10 mouse cellular contexts compared by ENCODE assay signal in the genomic region with DNA sequence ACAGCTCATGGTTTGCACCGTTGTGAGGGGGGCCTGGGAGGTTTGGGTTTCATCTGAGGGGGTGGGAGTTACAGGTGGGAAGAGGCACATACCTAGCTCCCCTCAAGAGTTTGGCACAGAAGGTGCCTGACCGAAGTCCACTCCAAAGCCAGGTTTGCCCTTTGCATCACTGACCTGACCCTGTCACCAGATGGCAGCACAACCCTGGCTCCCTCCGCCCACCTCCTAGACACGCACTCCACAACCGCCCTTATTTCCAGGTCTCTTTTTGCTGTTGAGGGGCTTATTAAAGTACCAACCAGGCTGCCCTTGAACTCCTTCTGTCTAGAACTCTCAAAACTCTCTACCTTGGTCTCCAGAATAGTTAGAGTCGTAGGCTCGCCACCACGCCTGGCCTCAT. TPM values are rescaled to one million over a fixed set of nuclear protein-coding genes. Genes with fewer than 3 reads are reported as not detected.
DNase-seq lines count a peak whose midpoint lies in the region; ATAC-seq and TF ChIP-seq lines count a peak whose summit lies in the region.
"Had no signal": no experiment of that assay in that cellular context is flagged by ENCODE, and none has a peak within 500 bp of the region (broad histone marks: within the 10 kb centered on the region; RNA-seq: fewer than 3 reads in every experiment).

No protein-coding gene starts in this region.

- ATAC-seq in inflammation-experienced regulatory T-cells, adult 6 months, result peak; percentile 64
- ATAC-seq in lung, embryonic 16.5 days (ENCODE audit: low read depth), result peak; percentile 39; the same call in 1 of the 2 replicates
- peak; percentile 40 for ATAC-seq in stomach, postnatal 0 days (ENCODE audit: low FRiP score, low TSS enrichment)

- no peak for TF ChIP-seq EP300 in stomach, postnatal 0 days (optimal IDR thresholded peaks at IDR 0.05)

- 38% methylated on average over 8 of the region's 8 CpGs for WGBS in thymus, adult 2 months
- 39% methylated on average over 8 of the region's 8 CpGs for WGBS in lung, embryonic 16.5 days
- WGBS in stomach, postnatal 0 days, result 41% methylated on average over 8 of the region's 8 CpGs

- no peaks in the 10 kb centered on the region for H3K4me1 ChIP-seq in thymus, adult 2 months (replicated peaks; ENCODE audit: control insufficient read depth, insufficient read depth, low read length)
- no peaks in the 10 kb centered on the region for H3K4me1 ChIP-seq in lung, embryonic 16.5 days (replicated peaks; ENCODE audit: control insufficient read depth, insufficient read depth, low read length)
- H3K4me1 ChIP-seq in stomach, postnatal 0 days (replicated peaks; ENCODE audit: control insufficient read depth, insufficient read depth), result no peaks in the 10 kb centered on the region
- H3K4me1 ChIP-seq: neural tube, embryonic 12.5 days had no signal

- peak; percentile 50 to 57 for DNase-seq in adrenal gland, adult 18-20 months (ENCODE audit: low spot score in 2 of 2)
- no peak for DNase-seq in adrenal gland, adult 8-10 months
- peak; percentile 55 for DNase-seq in thymus, adult 2 months
- DNase-seq in thymus, adult 18-20 months, result no peak
- peak; percentile 75 for DNase-seq in stomach, postnatal 0 days (ENCODE audit: low spot score)
- DNase-seq in cerebellum, postnatal 36 days, result no peak

- H3K4me2 ChIP-seq in lung, embryonic 16.5 days (ENCODE audit: low read depth, low read length), result no peak overlapping the region
- no peak overlapping the region for H3K4me2 ChIP-seq in stomach, postnatal 0 days (replicated peaks; ENCODE audit: low read depth)
- H3K4me2 ChIP-seq: neural tube, embryonic 12.5 days had no signal

- H3K9me3 ChIP-seq in lung, embryonic 16.5 days (ENCODE audit: control insufficient read depth, low read length), result peaks cover 3% of the 10 kb centered on the region; the same call in 1 of the 2 replicates
- no peaks in the 10 kb centered on the region for H3K9me3 ChIP-seq in stomach, postnatal 0 days (ENCODE audit: control insufficient read depth, low read length)
- H3K9me3 ChIP-seq: neural tube, embryonic 12.5 days had no signal

- no peak overlapping the region for H3K27ac ChIP-seq in thymus, adult 2 months (ENCODE audit: control insufficient read depth, insufficient read depth, low read length)
- no peak overlapping the region for H3K27ac ChIP-seq in lung, embryonic 16.5 days (ENCODE audit: low read length)
- no peak overlapping the region for H3K27ac ChIP-seq in stomach, postnatal 0 days (replicated peaks)
- H3K27ac ChIP-seq: neural tube, embryonic 12.5 days had no signal

- peaks cover 12% of the 10 kb centered on the region; the same call in 1 of the 2 replicates for H3K36me3 ChIP-seq in thymus, adult 2 months (ENCODE audit: control insufficient read depth, insufficient read depth, low read length)
- peaks cover 13% of the 10 kb centered on the region; the same call in 1 of the 2 replicates for H3K36me3 ChIP-seq in lung, embryonic 16.5 days (ENCODE audit: control insufficient read depth, insufficient read depth, low read length)
- H3K36me3 ChIP-seq in stomach, postnatal 0 days (ENCODE audit: control insufficient read depth, insufficient read depth, low read length), result peaks cover 3% of the 10 kb centered on the region; the same call in 1 of the 2 replicates

- peak; percentile 55; the same call in 1 of the 2 replicates for TF ChIP-seq CTCF in thymus, adult 2 months (IDR thresholded peaks at IDR 0.05; ENCODE audit: borderline replicate concordance, control insufficient read depth, extremely low read depth, insufficient read depth, low read length, poor library complexity)
- peak; percentile 80 for TF ChIP-seq CTCF in stomach, postnatal 0 days (IDR thresholded peaks at IDR 0.05; ENCODE audit: low read depth)

- no peaks in the 10 kb centered on the region for H3K27me3 ChIP-seq in thymus, adult 2 months (ENCODE audit: control insufficient read depth, insufficient read depth, low read length)
- H3K27me3 ChIP-seq in lung, embryonic 16.5 days (ENCODE audit: control insufficient read depth, insufficient read depth, low read depth, low read length), result no peaks in the 10 kb centered on the region
- H3K27me3 ChIP-seq in stomach, postnatal 0 days (ENCODE audit: control insufficient read depth, insufficient read depth, low read length), result no peaks in the 10 kb centered on the region
- H3K27me3 ChIP-seq: neural tube, embryonic 12.5 days had no signal

- no peak overlapping the region for H3K4me3 ChIP-seq in thymus, adult 2 months (ENCODE audit: control insufficient read depth, insufficient read depth, low read length)
- H3K4me3 ChIP-seq in lung, embryonic 16.5 days (ENCODE audit: low read length), result no peak overlapping the region
- no peak overlapping the region for H3K4me3 ChIP-seq in stomach, postnatal 0 days (ENCODE audit: low read depth, low read length)
- H3K4me3 ChIP-seq: erythroblast, embryonic 14.5 days; neural tube, embryonic 12.5 days had no signal

- TF ChIP-seq POLR2A in thymus, adult 2 months (IDR thresholded peaks at IDR 0.05; ENCODE audit: control insufficient read depth, extremely low read depth, insufficient read depth, low read length, poor library complexity), result no peak

- H3K9ac ChIP-seq in lung, embryonic 16.5 days (ENCODE audit: low read length), result no peak overlapping the region
- no peak overlapping the region for H3K9ac ChIP-seq in stomach, postnatal 0 days (ENCODE audit: low read length)
- H3K9ac ChIP-seq: neural tube, embryonic 12.5 days had no signal

RNA-seq across cellular contexts. Expression of gene Ube2v1, which starts 9.4 kb away (rescaled TPM):
- total RNA-seq in adrenal gland, adult 18-20 months (2021), result 100 to 1,000 TPM; 184 to 195 TPM
- total RNA-seq in adrenal gland, adult 8-10 months (2022), result 100 to 1,000 TPM; 175 to 197 (median 191) TPM
- polyA plus RNA-seq in thymus, adult 2 months (2012; rRNA removed), result 161 and 174 TPM in 2 replicates
- 100 to 1,000 TPM; 370 to 426 (median 380) TPM for polyA plus RNA-seq in inflammation-experienced regulatory T-cells, adult 6 months (2017; shearing (Covaris generic))
- 263 and 285 TPM in 2 replicates for polyA plus RNA-seq in lung, embryonic 16.5 days (2015; fragmentation: Nextera tagmentation; extraction: Ambion mirVana)
- polyA plus RNA-seq in stomach, postnatal 0 days (2015; fragmentation: Nextera tagmentation; extraction: Ambion mirVana), result 234 and 253 TPM in 2 replicates

RNA-seq across cellular contexts. Expression of gene Gm20431, which starts 20.0 kb away (rescaled TPM):
- 10 to 100 TPM; 11.6 to 15.2 TPM for total RNA-seq in adrenal gland, adult 18-20 months (2021)
- 10 to 100 TPM; 19.9 to 23.9 (median 22.1) TPM for total RNA-seq in adrenal gland, adult 8-10 months (2022)
- 9.5 and 15.3 TPM in 2 replicates for polyA plus RNA-seq in thymus, adult 2 months (2012; rRNA removed)
- not detected for polyA plus RNA-seq in inflammation-experienced regulatory T-cells, adult 6 months (2017; shearing (Covaris generic))
- 5.6 and 8.4 TPM in 2 replicates for polyA plus RNA-seq in lung, embryonic 16.5 days (2015; fragmentation: Nextera tagmentation; extraction: Ambion mirVana)
- polyA plus RNA-seq in stomach, postnatal 0 days (2015; fragmentation: Nextera tagmentation; extraction: Ambion mirVana), result 13.4 and 14.1 TPM in 2 replicates
- polyA plus RNA-seq: erythroblast, embryonic 14.5 days had no signal

RNA-seq across cellular contexts. Expression of gene Cebpb, which starts 47.4 kb away (rescaled TPM):
- 100 to 1,000 TPM; 433 to 502 TPM for total RNA-seq in adrenal gland, adult 18-20 months (2021)
- total RNA-seq in adrenal gland, adult 8-10 months (2022), result 100 to 1,000 TPM in 3 of 4 experiments, 10 to 100 TPM in 1; 91.8 to 623 (median 239) TPM
- polyA plus RNA-seq in thymus, adult 2 months (2012; rRNA removed), result 69.6 and 135 TPM in 2 replicates
- polyA plus RNA-seq in inflammation-experienced regulatory T-cells, adult 6 months (2017; shearing (Covaris generic)), result 1 to 10 TPM in 2 of 3 experiments, under 1 TPM in 1; 0.65 to 3.2 (median 2.1) TPM
- 2.4 and 4.1 TPM in 2 replicates for polyA plus RNA-seq in lung, embryonic 16.5 days (2015; fragmentation: Nextera tagmentation; extraction: Ambion mirVana)
- 55.0 and 60.2 TPM in 2 replicates for polyA plus RNA-seq in stomach, postnatal 0 days (2015; fragmentation: Nextera tagmentation; extraction: Ambion mirVana)

RNA-seq across cellular contexts. Expression of gene Tmem189, which starts 48.3 kb away (rescaled TPM):
- 10 to 100 TPM; 21.4 to 26.6 TPM for total RNA-seq in adrenal gland, adult 18-20 months (2021)
- 10 to 100 TPM; 25.5 to 32.1 (median 28.5) TPM for total RNA-seq in adrenal gland, adult 8-10 months (2022)
- 209 and 215 TPM in 2 replicates for polyA plus RNA-seq in thymus, adult 2 months (2012; rRNA removed)
- polyA plus RNA-seq in inflammation-experienced regulatory T-cells, adult 6 months (2017; shearing (Covaris generic)), result 10 to 100 TPM; 12.5 to 16.8 (median 12.8) TPM
- 38.3 and 39.6 TPM in 2 replicates for polyA plus RNA-seq in lung, embryonic 16.5 days (2015; fragmentation: Nextera tagmentation; extraction: Ambion mirVana)
- 74.6 and 85.7 TPM in 2 replicates for polyA plus RNA-seq in stomach, postnatal 0 days (2015; fragmentation: Nextera tagmentation; extraction: Ambion mirVana)

Comparison
In these comparisons a context has a peak if more than half of its experiments do, and no peak if none do; other contexts are left out.
1. DNase-seq: peak in adrenal gland, adult 18-20 months (2 of 2), thymus, adult 2 months (single experiment) and stomach, postnatal 0 days (single experiment); none in adrenal gland, adult 8-10 months (single experiment), thymus, adult 18-20 months (0 of 2) and cerebellum, postnatal 36 days (0 of 2).
2. RNA of gene Cebpb, which starts 47.4 kb away (polyA plus RNA-seq): 69.6 to 135 TPM in thymus, adult 2 months and 55.0 to 60.2 TPM in stomach, postnatal 0 days; 2.4 to 4.1 TPM in lung, embryonic 16.5 days and 0.65 to 3.2 TPM in inflammation-experienced regulatory T-cells, adult 6 months; every median in the first group is over 10 times any median in the second.
3. Peak in every context shown above with its lines, with median percentiles within 50 percentile points of each other: ATAC-seq.